Mouse (Mus musculus) yolk sac, embryonic 10.5 days (tissue): ENCODE data around the gene Creb3l1.

ENCODE experiments used
- DNase-seq: peaks from one replicate; pipeline ENCODE4 v3.0.0-alpha.2; 2017; ENCODE audit warnings: low spot score

Gene Creb3l1

GRCm38 (mm10) chr2:92030554-92030953 lies 6.3 kb upstream of the Creb3l1 start:
- no peak for DNase-seq

GRCm38 (mm10) chr2:92029387-92030133 lies 5.3 kb upstream of the Creb3l1 start:
- no peak for DNase-seq

GRCm38 (mm10) chr2:92027811-92028590 lies 3.7 kb upstream of the Creb3l1 start:
- peak; percentile 76 for DNase-seq

- no peak for DNase-seq
Measured at GRCm38 (mm10) chr2:92025966-92026365, 1.7 kb upstream of the Creb3l1 start.

- no peak for DNase-seq
Measured at GRCm38 (mm10) chr2:92025202-92025601, 900 bp upstream of the Creb3l1 start.

- peak; percentile 65 for DNase-seq
Measured at GRCm38 (mm10) chr2:92023362-92024273, 684 bp downstream of the Creb3l1 start.

- DNase-seq: peak; percentile 75
Measured at GRCm38 (mm10) chr2:92020676-92021265, 3.5 kb downstream of the Creb3l1 start.

GRCm38 (mm10) chr2:92017440-92017839 lies 6.9 kb downstream of the Creb3l1 start:
- DNase-seq: no peak

GRCm38 (mm10) chr2:92016981-92017380 lies 7.3 kb downstream of the Creb3l1 start:
- peak; percentile 48 for DNase-seq

GRCm38 (mm10) chr2:92014891-92015290 lies 9.4 kb downstream of the Creb3l1 start:
- DNase-seq: no peak

GRCm38 (mm10) chr2:92014248-92014647 lies 10.1 kb downstream of the Creb3l1 start:
- no peak for DNase-seq

- peak; percentile 92 for DNase-seq
Measured at GRCm38 (mm10) chr2:92012768-92013445, 11.4 kb downstream of the Creb3l1 start.

- no peak for DNase-seq
Measured at GRCm38 (mm10) chr2:92011424-92012353, 12.6 kb downstream of the Creb3l1 start.

GRCm38 (mm10) chr2:92008623-92009404 lies 15.5 kb downstream of the Creb3l1 start:
- DNase-seq: no peak

GRCm38 (mm10) chr2:92007933-92008622 lies 16.2 kb downstream of the Creb3l1 start:
- peak; percentile 97 for DNase-seq

- peak; percentile 72 for DNase-seq
Measured at GRCm38 (mm10) chr2:92006983-92007921, 17.1 kb downstream of the Creb3l1 start.

GRCm38 (mm10) chr2:92006491-92006890 lies 17.8 kb downstream of the Creb3l1 start:
- no peak for DNase-seq

- no peak for DNase-seq
Measured at GRCm38 (mm10) chr2:92004617-92005016, 19.7 kb downstream of the Creb3l1 start.
